Mouse (Mus musculus): Measurements from ENCODE around the gene R3hcc1l. TPM values are rescaled to one million over a fixed set of nuclear protein-coding genes. Genes with fewer than 3 reads are reported as not detected.

R3hcc1l gene
- total RNA-seq, 2 experiments from 2014 or later: 13.4 to 20.7 TPM

- no peak for TF ChIP-seq CTCF (IDR thresholded peaks at IDR 0.05)
- intact Hi-C loops (cut with DNase I): no loop called here
- peak overlapping the region; percentile 77 for H3K27ac ChIP-seq
- DNase-seq: peak; percentile 41
- peak overlapping the region; percentile 78 for H3K4me3 ChIP-seq
Observed at GRCm38 (mm10) chr19:42613116-42613515, 94.6 kb downstream of the R3hcc1l start.

GRCm38 (mm10) chr19:42613647-42614225 is 95.2 kb downstream of the R3hcc1l start:
- no peak for DNase-seq
- peak overlapping the region; percentile 77 for H3K27ac ChIP-seq
- intact Hi-C loops (cut with DNase I): no loop called here
- no peak for TF ChIP-seq CTCF (IDR thresholded peaks at IDR 0.05)
- H3K4me3 ChIP-seq: peak overlapping the region; percentile 78; the same call in 1 of the 2 replicates

- no peak for TF ChIP-seq CTCF (IDR thresholded peaks at IDR 0.05)
- H3K4me3 ChIP-seq: no peak overlapping the region
- intact Hi-C loops (cut with DNase I): no loop called here
- H3K27ac ChIP-seq: no peak overlapping the region
- DNase-seq: no peak
Observed at GRCm38 (mm10) chr19:42628068-42628467, 109.5 kb downstream of the R3hcc1l start.

- H3K27ac ChIP-seq: peak overlapping the region; percentile 74
- H3K4me3 ChIP-seq: peak overlapping the region; percentile 43
- intact Hi-C loops (cut with DNase I): no loop called here
- TF ChIP-seq CTCF (IDR thresholded peaks at IDR 0.05): no peak
- peak; percentile 66 for DNase-seq
Observed at GRCm38 (mm10) chr19:42631541-42631961, 113.0 kb downstream of the R3hcc1l start.

- peak; percentile 34 for DNase-seq
- H3K27ac ChIP-seq: peak overlapping the region; percentile 74
- no peak overlapping the region; the same call in 1 of the 2 replicates for H3K4me3 ChIP-seq
- no peak for TF ChIP-seq CTCF (IDR thresholded peaks at IDR 0.05)
- intact Hi-C loops (cut with DNase I): no loop called here
Observed at GRCm38 (mm10) chr19:42632301-42632700, 113.7 kb downstream of the R3hcc1l start.

GRCm38 (mm10) chr19:42633650-42634049 is 115.1 kb downstream of the R3hcc1l start:
- no peak overlapping the region for H3K4me3 ChIP-seq
- TF ChIP-seq CTCF (IDR thresholded peaks at IDR 0.05): no peak
- peak; percentile 39 for DNase-seq
- intact Hi-C loops (cut with DNase I): no loop called here
- peak overlapping the region; percentile 74 for H3K27ac ChIP-seq

- TF ChIP-seq CTCF (IDR thresholded peaks at IDR 0.05): no peak
- no peak overlapping the region for H3K4me3 ChIP-seq
- no peak overlapping the region for H3K27ac ChIP-seq
- intact Hi-C loops (cut with DNase I): no loop called here
- no peak for DNase-seq
Observed at GRCm38 (mm10) chr19:42636631-42637030, 118.1 kb downstream of the R3hcc1l start.

GRCm38 (mm10) chr19:42638604-42639481 is 120.3 kb downstream of the R3hcc1l start:
- H3K4me3 ChIP-seq: no peak overlapping the region
- DNase-seq: peak; percentile 67
- intact Hi-C loops (cut with DNase I): no loop called here
- peak overlapping the region; percentile 72 for H3K27ac ChIP-seq
- TF ChIP-seq CTCF (IDR thresholded peaks at IDR 0.05): no peak

- Histone ChIP-seq H3K4me3 (no peak overlapping the region), H3K27ac (peak overlapping the region; percentile 72)
- DNase-seq: no peak
- intact Hi-C loops (cut with DNase I): no loop called here
- TF ChIP-seq CTCF (IDR thresholded peaks at IDR 0.05): no peak
Observed at GRCm38 (mm10) chr19:42639544-42639943, 121.0 kb downstream of the R3hcc1l start.

GRCm38 (mm10) chr19:42640211-42640610 is 121.7 kb downstream of the R3hcc1l start:
- DNase-seq: no peak
- intact Hi-C loops (cut with DNase I): no loop called here
- Histone ChIP-seq H3K27ac (no peak overlapping the region), H3K4me3 (no peak overlapping the region)
- no peak for TF ChIP-seq CTCF (IDR thresholded peaks at IDR 0.05)

Other genes starting within 250 kb of the R3hcc1l start
- gene Crtac1, start 87.0 kb upstream of the R3hcc1l start, total RNA-seq (2021): under 1 TPM in 1 of 2 experiments, not detected in 1; 0.17 TPM
- 1 to 10 TPM; 1.5 to 3.9 TPM for gene Loxl4, start 94.1 kb downstream of the R3hcc1l start, total RNA-seq (2021)
- gene Pyroxd2, start 234.0 kb downstream of the R3hcc1l start, total RNA-seq (2021): 1 to 10 TPM in 1 of 2 experiments, under 1 TPM in 1; 0.48 to 1.4 TPM

Measured in gastrocnemius, adult 2 months (tissue).